Mouse (Mus musculus) cerebellum, adult 2 months (tissue): Measurements from ENCODE around the gene Slc25a25. TPM values are rescaled to one million over a fixed set of nuclear protein-coding genes. Genes with fewer than 3 reads are reported as not detected.
"Not testable (repeated sequence)": the region's sequence is repeated elsewhere in the genome, so short reads cannot be mapped to it uniquely, and the experiment has no call there.

ENCODE experiments used
- DNase-seq, 2 experiments: peaks; one replicate each; pipeline ENCODE4 v3.0.0; 2021
- H3K27ac ChIP-seq: fragments of 200-500 bp; 2 replicates; pipeline ENCODE4 v1.5.1; 2012; ENCODE audit warnings: low read length, control low read depth, inconsistent platforms; ENCODE audit not compliant: insufficient read depth
- H3K27me3 ChIP-seq: fragments of 200-500 bp; 2 replicates; pipeline ENCODE4 v1.6.1; 2012; ENCODE audit warnings: inconsistent platforms, mild to moderate bottlenecking, low read length, moderate library complexity; ENCODE audit not compliant: control insufficient read depth, insufficient read depth
- H3K4me1 ChIP-seq: fragments of 200-500 bp; 2 replicates; pipeline ENCODE4 v1.6.1; 2011; ENCODE audit warnings: low read length; ENCODE audit not compliant: control insufficient read depth, insufficient read depth
- H3K4me3 ChIP-seq: fragments of 200-500 bp; replicated peaks from 2 replicates; pipeline ENCODE3; 2011; ENCODE audit warnings: mild to moderate bottlenecking, low read depth, low read length, control low read depth; ENCODE audit not compliant: insufficient read depth
- CTCF ChIP-seq: fragments of 200-500 bp; IDR thresholded peaks from 2 replicates; pipeline ENCODE4 v1.5.1; 2011; ENCODE audit warnings: low read depth, mild to moderate bottlenecking, control low read depth, low read length, moderate library complexity, borderline replicate concordance; ENCODE audit not compliant: insufficient read depth
- POLR2A ChIP-seq: fragments of 200-500 bp; IDR thresholded peaks from 2 replicates; pipeline ENCODE4 v1.6.1; 2011; ENCODE audit warnings: low read length, control low read depth, borderline replicate concordance; ENCODE audit not compliant: insufficient read depth
- WGBS: fragments of 180-500 bp; shearing (Covaris S2); methylation state at CpG from one replicate; pipeline ENCODE4 v1.1.7; 2018; 5-methylcytosine and 5-hydroxymethylcytosine counted together
- polyA plus RNA-seq: library from polyadenylated mRNA; depleted of rRNA; stranded (reverse); fragments of >200 nt; gene quantifications from 2 replicates; pipeline ENCODE4 v1.2.3, GENCODE M21; 2012

The Slc25a25 gene
- polyA plus RNA-seq, 1 experiment: 76.2 TPM

DNA sequence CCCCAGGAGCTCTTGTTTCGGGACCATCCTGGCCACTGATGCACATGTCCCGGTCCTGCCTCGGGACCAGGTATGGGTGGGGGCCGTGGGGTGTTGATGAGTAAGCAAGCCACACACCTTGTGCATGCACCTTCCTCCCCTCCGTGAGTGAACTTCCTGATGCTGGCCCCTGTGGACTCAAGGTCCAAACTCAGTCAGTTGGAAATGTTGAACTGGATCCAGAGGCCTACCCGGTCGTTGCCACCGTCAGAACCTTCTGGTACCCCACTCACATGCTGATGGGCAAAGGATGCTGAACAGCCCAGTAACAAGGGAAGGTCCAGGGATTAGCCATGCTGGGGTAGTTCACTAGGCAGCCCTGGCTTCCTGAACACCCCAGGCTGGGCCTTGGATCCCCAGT is 31.1 kb upstream of the Slc25a25 start:
- Histone ChIP-seq H3K4me1 (no peaks in the 10 kb centered on the region), H3K4me3 (no peak overlapping the region), H3K27me3 (no peaks in the 10 kb centered on the region), H3K27ac (no peak overlapping the region)
- 70% methylated on average over 8 of the region's 8 CpGs for WGBS
- DNase-seq: no peak
- TF ChIP-seq POLR2A (no peak), CTCF (no peak)

GRCm38 (mm10) chr2:32475361-32475760 is 24.1 kb upstream of the Slc25a25 start:
- 89% methylated on average over 5 of the region's 9 CpGs for WGBS

GRCm38 (mm10) chr2:32471681-32472061 is 20.4 kb upstream of the Slc25a25 start:
- TF ChIP-seq POLR2A (no peak), CTCF (no peak; the same call in 1 of the 2 replicates)
- no peaks in the 10 kb centered on the region for H3K4me1 ChIP-seq
- WGBS: 86% methylated on average over 6 of the region's 6 CpGs
- H3K27ac ChIP-seq: no peak overlapping the region
- DNase-seq: no peak
- no peak overlapping the region for H3K4me3 ChIP-seq
- no peaks in the 10 kb centered on the region; the same call in 1 of the 2 replicates for H3K27me3 ChIP-seq

More at GRCm38 (mm10) chr2:32475361-32475760, 24.1 kb upstream of the Slc25a25 start:
- not testable (repeated sequence) for H3K4me3 ChIP-seq, H3K27ac ChIP-seq, H3K4me1 ChIP-seq, H3K27me3 ChIP-seq, DNase-seq

GRCm38 (mm10) chr2:32471001-32471680 is 19.9 kb upstream of the Slc25a25 start:
- TF ChIP-seq CTCF: no peak
- no peak for TF ChIP-seq POLR2A
- H3K27ac ChIP-seq: no peak overlapping the region
- no peak for DNase-seq
- H3K4me1 ChIP-seq: no peaks in the 10 kb centered on the region
- H3K27me3 ChIP-seq: no peaks in the 10 kb centered on the region; the same call in 1 of the 2 replicates
- no peak overlapping the region for H3K4me3 ChIP-seq
- WGBS: 86% methylated on average over 6 of the region's 6 CpGs

DNA sequence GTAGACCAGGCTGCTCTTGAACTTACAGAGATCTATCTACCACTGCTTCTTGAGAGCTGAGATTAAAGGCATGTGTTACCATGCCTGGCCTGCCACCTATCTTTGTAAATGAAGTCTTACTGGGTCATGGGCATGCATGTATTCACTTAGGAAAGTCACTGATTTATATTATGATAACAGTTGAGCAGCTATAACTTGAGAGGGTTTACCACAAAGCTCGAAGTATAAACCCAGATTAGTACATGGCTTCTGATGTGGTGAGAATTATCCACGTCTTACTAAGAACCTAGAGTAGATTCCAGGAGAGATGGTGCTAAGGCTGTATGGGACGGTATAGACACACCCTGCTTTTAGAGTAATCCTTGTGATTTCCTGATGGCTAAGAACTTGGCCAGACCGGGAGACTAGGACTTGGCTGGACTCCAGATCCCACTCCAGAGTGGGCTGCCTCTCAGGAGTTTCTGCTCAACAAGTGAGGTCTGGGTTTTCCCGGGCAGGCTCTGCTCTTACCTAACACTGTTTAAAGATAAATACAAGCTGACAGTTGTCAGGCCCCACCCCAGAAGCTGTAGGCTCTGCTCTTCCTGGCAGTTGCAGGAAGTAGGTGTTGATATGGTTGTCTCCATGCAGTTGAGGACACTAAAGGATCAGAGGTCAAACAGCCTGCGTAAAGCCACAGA is 13.1 kb upstream of the Slc25a25 start:
- Histone ChIP-seq H3K27me3 (no peaks in the 10 kb centered on the region), H3K4me1 (no peaks in the 10 kb centered on the region), H3K4me3 (no peak overlapping the region), H3K27ac (no peak overlapping the region)
- DNase-seq: no peak
- 56% methylated on average over 6 of the region's 6 CpGs for WGBS
- TF ChIP-seq POLR2A: no peak
- TF ChIP-seq CTCF: no peak

DNA sequence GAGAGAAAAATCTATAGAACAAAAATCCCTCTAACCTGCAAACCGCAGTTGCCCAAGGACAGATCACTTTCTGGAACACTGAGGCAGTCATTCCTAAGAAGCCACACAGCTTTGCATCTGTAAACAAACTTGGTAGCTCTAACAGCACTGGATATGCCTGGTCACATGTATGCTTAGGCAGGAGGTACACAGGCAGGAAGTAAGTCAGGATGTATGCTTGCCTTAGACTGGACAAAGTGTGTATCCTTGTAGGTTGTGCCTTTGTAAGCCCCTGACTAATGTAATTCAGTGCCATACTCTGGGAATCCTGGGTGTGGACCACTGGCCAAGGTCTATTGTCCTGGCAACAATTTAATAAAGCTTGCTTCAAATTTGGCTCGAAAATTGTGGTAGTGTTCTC is 12.5 kb upstream of the Slc25a25 start:
- no peak for DNase-seq
- TF ChIP-seq CTCF (no peak), POLR2A (no peak)
- WGBS: 60% methylated on average over 2 of the region's 2 CpGs

GRCm38 (mm10) chr2:32459657-32460056 is 8.4 kb upstream of the Slc25a25 start:
- no peak for TF ChIP-seq CTCF
- no peak for TF ChIP-seq POLR2A
- 98% methylated on average over 2 of the region's 2 CpGs for WGBS
- no peak for DNase-seq
- Histone ChIP-seq H3K27me3 (no peaks in the 10 kb centered on the region), H3K27ac (no peak overlapping the region), H3K4me1 (no peaks in the 10 kb centered on the region), H3K4me3 (no peak overlapping the region)

More for the DNA sequence above, 12.5 kb upstream of the Slc25a25 start:
- Histone ChIP-seq H3K27ac (no peak overlapping the region), H3K27me3 (no peaks in the 10 kb centered on the region), H3K4me1 (no peaks in the 10 kb centered on the region), H3K4me3 (no peak overlapping the region)

GRCm38 (mm10) chr2:32458300-32458699 is 7.1 kb upstream of the Slc25a25 start:
- no peak overlapping the region for H3K27ac ChIP-seq
- DNase-seq: no peak
- no peaks in the 10 kb centered on the region for H3K27me3 ChIP-seq
- H3K4me3 ChIP-seq: no peak overlapping the region
- TF ChIP-seq CTCF: no peak
- H3K4me1 ChIP-seq: no peaks in the 10 kb centered on the region; the same call in 1 of the 2 replicates
- WGBS: 72% methylated on average over 2 of the region's 2 CpGs
